15 mouse cellular contexts compared by ENCODE assay signal in genomic region chr15:79388171-79388570, GRCm38 (mm10). TPM values are rescaled to one million over a fixed set of nuclear protein-coding genes. Genes with fewer than 3 reads are reported as not detected.
A peak's percentile ranks its signal among the peaks of the same experiment; 100 is the strongest.
DNase-seq lines count a peak whose midpoint lies in the region; ATAC-seq and TF ChIP-seq lines count a peak whose summit lies in the region.
"Had no signal": no experiment of that assay in that cellular context is flagged by ENCODE, and none has a peak within 500 bp of the region (broad histone marks: within the 10 kb centered on the region; RNA-seq: fewer than 3 reads in every experiment).

No protein-coding gene starts in this region.

- peaks cover 70% of the 10 kb centered on the region for H3K4me1 ChIP-seq in heart, embryonic 15.5 days (replicated peaks)
- H3K4me1 ChIP-seq in heart, adult 2 months (ENCODE audit: control insufficient read depth, insufficient read depth, low read length), result peaks cover 55% of the 10 kb centered on the region
- H3K4me1 ChIP-seq in embryonic facial prominence, embryonic 15.5 days, result peaks cover 57% of the 10 kb centered on the region
- peaks cover 59% of the 10 kb centered on the region for H3K4me1 ChIP-seq in liver, embryonic 13.5 days (replicated peaks)
- H3K4me1 ChIP-seq in small intestine, adult 2 months (ENCODE audit: control insufficient read depth, insufficient read depth, insufficient read length, low read length), result peaks cover 54% of the 10 kb centered on the region

- H3K27me3 ChIP-seq in heart, embryonic 15.5 days, result no peaks in the 10 kb centered on the region
- no peaks in the 10 kb centered on the region for H3K27me3 ChIP-seq in heart, adult 2 months (ENCODE audit: control insufficient read depth, insufficient read depth, low read length)
- H3K27me3 ChIP-seq in embryonic facial prominence, embryonic 15.5 days, result no peaks in the 10 kb centered on the region
- H3K27me3 ChIP-seq in liver, embryonic 13.5 days, result no peaks in the 10 kb centered on the region
- no peaks in the 10 kb centered on the region for H3K27me3 ChIP-seq in small intestine, adult 2 months (ENCODE audit: control insufficient read depth, insufficient read depth, low read length)
- H3K27me3 ChIP-seq: neural tube, embryonic 13.5 days had no signal

- DNase-seq in heart, adult 2 months, result no peak
- no peak for DNase-seq in liver, embryonic 13.5 days
- no peak for DNase-seq in B cell, adult 2 months
- DNase-seq in urinary bladder, postnatal 25 days (ENCODE audit: low spot score), result no peak
- DNase-seq: adrenal gland, adult 8-10 months; cerebellum, adult 9-11 months; embryo, embryonic 11 days; heart, postnatal 10 days; retina, postnatal 1 day; thymus, adult 18-20 months had no signal

- no peak for TF ChIP-seq EP300 in heart, adult 2 months (IDR thresholded peaks at IDR 0.05; ENCODE audit: insufficient read depth, low read depth, low read length)

- H3K4me3 ChIP-seq in heart, embryonic 15.5 days, result no peak overlapping the region
- no peak overlapping the region for H3K4me3 ChIP-seq in heart, adult 2 months
- H3K4me3 ChIP-seq in embryonic facial prominence, embryonic 15.5 days (replicated peaks), result no peak overlapping the region
- H3K4me3 ChIP-seq in liver, embryonic 13.5 days (replicated peaks), result no peak overlapping the region
- H3K4me3 ChIP-seq in small intestine, adult 2 months (ENCODE audit: low read depth, low read length), result no peak overlapping the region
- H3K4me3 ChIP-seq: neural tube, embryonic 13.5 days had no signal

- no peak for TF ChIP-seq CTCF in heart, adult 2 months (IDR thresholded peaks at IDR 0.05)
- no peak for TF ChIP-seq CTCF in small intestine, adult 2 months (IDR thresholded peaks at IDR 0.05; ENCODE audit: extremely low read depth, insufficient read length, insufficient replicate concordance, low read depth, low read length)

- no peaks in the 10 kb centered on the region for H3K9me3 ChIP-seq in heart, embryonic 15.5 days (replicated peaks)
- H3K9me3 ChIP-seq in embryonic facial prominence, embryonic 15.5 days (replicated peaks), result no peaks in the 10 kb centered on the region
- H3K9me3 ChIP-seq in liver, embryonic 13.5 days (replicated peaks), result no peaks in the 10 kb centered on the region
- H3K9me3 ChIP-seq: neural tube, embryonic 13.5 days had no signal

- intact Hi-C loops in heart, adult 2 months (cut with DNase I), result no loop called here

- WGBS in heart, embryonic 15.5 days, result 62% methylated on average over 6 of the region's 6 CpGs
- WGBS in heart, adult 2 months, result 70% methylated on average over 6 of the region's 6 CpGs
- WGBS in embryonic facial prominence, embryonic 15.5 days, result 54% methylated on average over 6 of the region's 6 CpGs
- 54% methylated on average over 6 of the region's 6 CpGs for WGBS in liver, embryonic 13.5 days (ENCODE audit: insufficient replicate concordance)
- 27% methylated on average over 6 of the region's 6 CpGs for WGBS in small intestine, adult 2 months

- no peak for TF ChIP-seq POLR2A in heart, adult 2 months (IDR thresholded peaks at IDR 0.05; ENCODE audit: insufficient read depth, low read depth, low read length)
- no peak for TF ChIP-seq POLR2A in small intestine, adult 2 months (IDR thresholded peaks at IDR 0.05; ENCODE audit: low read depth, low read length)

- H3K36me3 ChIP-seq in heart, embryonic 15.5 days, result no peaks in the 10 kb centered on the region; the same call in 1 of the 2 replicates
- peaks cover 8% of the 10 kb centered on the region for H3K36me3 ChIP-seq in heart, adult 2 months (ENCODE audit: control insufficient read depth, insufficient read depth, low read length)
- H3K36me3 ChIP-seq in embryonic facial prominence, embryonic 15.5 days, result 0 out of 2 replicates have a peak, but pooled peaks cover 4% of the 10 kb centered on the region
- no peaks in the 10 kb centered on the region for H3K36me3 ChIP-seq in liver, embryonic 13.5 days
- H3K36me3 ChIP-seq in small intestine, adult 2 months (ENCODE audit: control insufficient read depth, insufficient read depth, low read length), result no peaks in the 10 kb centered on the region

- H3K9ac ChIP-seq in heart, embryonic 15.5 days, result no peak overlapping the region
- no peak overlapping the region for H3K9ac ChIP-seq in heart, adult 2 months (ENCODE audit: low read depth, low read length)
- H3K9ac ChIP-seq in embryonic facial prominence, embryonic 15.5 days, result no peak overlapping the region
- no peak overlapping the region for H3K9ac ChIP-seq in liver, embryonic 13.5 days
- H3K9ac ChIP-seq: neural tube, embryonic 13.5 days had no signal

- H3K4me2 ChIP-seq in heart, embryonic 15.5 days, result no peak overlapping the region
- H3K4me2 ChIP-seq in embryonic facial prominence, embryonic 15.5 days (replicated peaks), result no peak overlapping the region
- no peak overlapping the region for H3K4me2 ChIP-seq in liver, embryonic 13.5 days
- H3K4me2 ChIP-seq: neural tube, embryonic 13.5 days had no signal

- ATAC-seq in heart, embryonic 15.5 days (replicated peaks; ENCODE audit: insufficient number of reproducible peaks, insufficient read depth, low FRiP score, low read depth), result no peak
- no peak for ATAC-seq in embryonic facial prominence, embryonic 15.5 days (ENCODE audit: insufficient number of reproducible peaks, low FRiP score, low TSS enrichment, low read depth)
- no peak for ATAC-seq in liver, embryonic 13.5 days (ENCODE audit: low read depth)
- ATAC-seq: hindbrain, embryonic 16.5 days had no signal

- peak overlapping the region; percentile 4; the same call in 1 of the 2 replicates for H3K27ac ChIP-seq in heart, embryonic 15.5 days
- no peak overlapping the region for H3K27ac ChIP-seq in heart, adult 2 months
- peak overlapping the region; percentile 44; the same call in 1 of the 2 replicates for H3K27ac ChIP-seq in embryonic facial prominence, embryonic 15.5 days (replicated peaks)
- 0 out of 2 replicates have a peak overlapping the region, but pooled peaks have one; percentile 7 for H3K27ac ChIP-seq in liver, embryonic 13.5 days
- H3K27ac ChIP-seq in small intestine, adult 2 months (ENCODE audit: insufficient read depth, low read depth, low read length), result peak overlapping the region; percentile 87
- H3K27ac ChIP-seq: neural tube, embryonic 13.5 days had no signal

- peaks cover 20% of the 10 kb centered on the region for H3K79me2 ChIP-seq in heart, adult 2 months (replicated peaks; ENCODE audit: control insufficient read depth, insufficient read depth, low read length)

RNA-seq across cellular contexts. Expression of gene Tmem184b, which starts 15.2 kb away (rescaled TPM):
- polyA plus RNA-seq in heart, embryonic 15.5 days (2015; fragmentation: Nextera tagmentation; extraction: Ambion mirVana), result 58.3 and 83.8 TPM in 2 replicates
- total RNA-seq in heart, adult 2 months (2021), result 10 to 100 TPM; 38.7 to 42.9 TPM
- polyA plus RNA-seq in heart, adult 2 months (2012; rRNA removed), result 83.1 and 84.2 TPM in 2 replicates
- polyA plus RNA-seq in embryonic facial prominence, embryonic 15.5 days (2015; fragmentation: Nextera tagmentation; extraction: Ambion mirVana), result 87.4 and 92.8 TPM in 2 replicates
- 8.7 and 12.1 TPM in 2 replicates for polyA plus RNA-seq in liver, embryonic 13.5 days (2015; fragmentation: Nextera tagmentation; extraction: Ambion mirVana)
- polyA plus RNA-seq in small intestine, adult 2 months (2012; rRNA removed), result 80.3 and 168 TPM in 2 replicates

RNA-seq across cellular contexts. Expression of gene Maff, which starts 41.8 kb away (rescaled TPM):
- 3.5 and 3.8 TPM in 2 replicates for polyA plus RNA-seq in heart, embryonic 15.5 days (2015; fragmentation: Nextera tagmentation; extraction: Ambion mirVana)
- 10 to 100 TPM in 1 of 2 experiments, 1 to 10 TPM in 1; 9.3 to 13.7 TPM for total RNA-seq in heart, adult 2 months (2021)
- 3.4 and 4.3 TPM in 2 replicates for polyA plus RNA-seq in heart, adult 2 months (2012; rRNA removed)
- polyA plus RNA-seq in embryonic facial prominence, embryonic 15.5 days (2015; fragmentation: Nextera tagmentation; extraction: Ambion mirVana), result 3.5 and 3.7 TPM in 2 replicates
- polyA plus RNA-seq in liver, embryonic 13.5 days (2015; fragmentation: Nextera tagmentation; extraction: Ambion mirVana), result 0.95 and 1.1 TPM in 2 replicates
- polyA plus RNA-seq in small intestine, adult 2 months (2012; rRNA removed), result 9.4 and 28.5 TPM in 2 replicates

RNA-seq across cellular contexts. Expression of gene Pla2g6, which starts 60.0 kb away (rescaled TPM):
- 9.9 and 13.5 TPM in 2 replicates for polyA plus RNA-seq in heart, embryonic 15.5 days (2015; fragmentation: Nextera tagmentation; extraction: Ambion mirVana)
- 10 to 100 TPM; 10.7 to 11.0 TPM for total RNA-seq in heart, adult 2 months (2021)
- polyA plus RNA-seq in heart, adult 2 months (2012; rRNA removed), result 11.7 and 14.0 TPM in 2 replicates
- polyA plus RNA-seq in embryonic facial prominence, embryonic 15.5 days (2015; fragmentation: Nextera tagmentation; extraction: Ambion mirVana), result 16.2 and 17.0 TPM in 2 replicates
- 11.4 and 14.9 TPM in 2 replicates for polyA plus RNA-seq in liver, embryonic 13.5 days (2015; fragmentation: Nextera tagmentation; extraction: Ambion mirVana)
- 24.1 and 40.2 TPM in 2 replicates for polyA plus RNA-seq in small intestine, adult 2 months (2012; rRNA removed)
